In the genomic region with DNA sequence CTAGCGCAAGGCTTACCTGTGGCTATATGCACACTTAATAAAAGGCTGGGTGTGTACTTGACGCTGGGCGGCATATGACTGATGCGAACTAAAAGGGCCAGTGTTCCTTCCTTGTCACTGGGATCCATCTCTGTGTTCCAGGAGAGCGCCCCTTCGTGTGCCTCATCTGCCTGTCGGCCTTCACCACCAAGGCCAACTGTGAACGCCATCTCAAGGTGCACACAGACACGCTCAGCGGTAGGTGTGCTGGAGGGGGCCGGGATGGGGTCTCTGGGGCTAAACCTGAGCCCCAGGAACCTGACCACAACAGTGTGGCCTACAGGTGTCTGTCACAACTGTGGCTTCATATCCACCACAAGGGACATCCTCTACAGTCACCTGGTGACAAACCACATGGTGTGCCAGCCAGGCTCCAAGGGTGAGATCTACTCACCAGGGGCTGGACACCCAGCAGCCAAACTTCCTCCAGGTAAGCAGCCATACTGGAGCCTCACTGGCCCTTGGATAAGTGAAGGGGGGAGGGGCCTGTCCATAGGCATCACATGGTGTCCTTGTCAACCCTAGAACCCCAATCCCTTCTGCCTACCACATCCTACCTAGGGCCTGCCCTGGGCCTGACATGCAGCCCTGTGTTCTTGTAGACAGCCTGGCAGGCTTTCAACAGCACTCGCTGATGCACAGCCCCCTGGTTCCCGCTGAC, we compare ENCODE assay signal across 15 mouse cellular contexts. TPM values are rescaled to one million over a fixed set of nuclear protein-coding genes. Genes with fewer than 3 reads are reported as not detected.
DNase-seq lines count a peak whose midpoint lies in the region; ATAC-seq lines count a peak whose summit lies in the region.
"Had no signal": no experiment of that assay in that cellular context is flagged by ENCODE, and none has a peak within 500 bp of the region (broad histone marks: within the 10 kb centered on the region; RNA-seq: fewer than 3 reads in every experiment).

No protein-coding gene starts in this region.

- WGBS in forebrain, embryonic 10.5 days, result 84% methylated on average over 13 of the region's 13 CpGs
- WGBS in forebrain, embryonic 16.5 days, result 83% methylated on average over 13 of the region's 13 CpGs
- 80% methylated on average over 13 of the region's 13 CpGs for WGBS in embryonic facial prominence, embryonic 12.5 days
- WGBS in hindbrain, embryonic 14.5 days, result 84% methylated on average over 13 of the region's 13 CpGs
- WGBS in midbrain, embryonic 12.5 days, result 83% methylated on average over 13 of the region's 13 CpGs

- no peak for DNase-seq in forebrain, embryonic 10.5 days (ENCODE audit: extremely low spot score, low spot score)
- DNase-seq in hindbrain, embryonic 14.5 days (ENCODE audit: low spot score), result no peak
- no peak for DNase-seq in adrenal gland, adult 18-20 months (ENCODE audit: low spot score in 2 of 2)
- DNase-seq in heart, postnatal 14 days, result no peak
- no peak for DNase-seq in frontal cortex, postnatal 14 days (ENCODE audit: low spot score in 2 of 2)
- DNase-seq: cerebellum, adult 18-20 months; gastrocnemius, postnatal 36 days; right cerebral cortex, adult 18-20 months had no signal

- no peak overlapping the region for H3K4me2 ChIP-seq in forebrain, embryonic 16.5 days (ENCODE audit: low read length)
- H3K4me2 ChIP-seq in embryonic facial prominence, embryonic 12.5 days (replicated peaks), result peak overlapping the region; percentile 94; the same call in 1 of the 2 replicates
- H3K4me2 ChIP-seq in hindbrain, embryonic 14.5 days (replicated peaks), result peak overlapping the region; percentile 87
- peak overlapping the region; percentile 89 for H3K4me2 ChIP-seq in midbrain, embryonic 12.5 days (replicated peaks)

- peaks cover 76% of the 10 kb centered on the region for H3K27me3 ChIP-seq in forebrain, embryonic 10.5 days (ENCODE audit: poor library complexity, severe bottlenecking)
- peaks cover 43% of the 10 kb centered on the region for H3K27me3 ChIP-seq in forebrain, embryonic 16.5 days (replicated peaks; ENCODE audit: control insufficient read depth, insufficient read depth, low read length)
- H3K27me3 ChIP-seq in embryonic facial prominence, embryonic 12.5 days, result peaks cover 51% of the 10 kb centered on the region
- peaks cover 48% of the 10 kb centered on the region for H3K27me3 ChIP-seq in hindbrain, embryonic 14.5 days (ENCODE audit: control insufficient read depth, insufficient read depth, low read length)
- peaks cover 66% of the 10 kb centered on the region for H3K27me3 ChIP-seq in midbrain, embryonic 12.5 days

- H3K4me3 ChIP-seq in forebrain, embryonic 10.5 days, result 0 out of 2 replicates have a peak overlapping the region, but pooled peaks have one; percentile 68
- H3K4me3 ChIP-seq in forebrain, embryonic 16.5 days (replicated peaks; ENCODE audit: low read length), result no peak overlapping the region
- H3K4me3 ChIP-seq in embryonic facial prominence, embryonic 12.5 days, result peak overlapping the region; percentile 57; the same call in 1 of the 2 replicates
- H3K4me3 ChIP-seq in hindbrain, embryonic 14.5 days (replicated peaks; ENCODE audit: low read length), result peak overlapping the region; percentile 59; the same call in 1 of the 2 replicates
- H3K4me3 ChIP-seq in midbrain, embryonic 12.5 days, result peak overlapping the region; percentile 60; the same call in 1 of the 2 replicates

- H3K36me3 ChIP-seq in forebrain, embryonic 10.5 days (replicated peaks), result peaks cover 5% of the 10 kb centered on the region; the same call in 1 of the 2 replicates
- H3K36me3 ChIP-seq in forebrain, embryonic 16.5 days (ENCODE audit: control insufficient read depth, insufficient read depth), result no peaks in the 10 kb centered on the region
- peaks cover 14% of the 10 kb centered on the region; the same call in 1 of the 2 replicates for H3K36me3 ChIP-seq in embryonic facial prominence, embryonic 12.5 days
- H3K36me3 ChIP-seq in hindbrain, embryonic 14.5 days (replicated peaks; ENCODE audit: control insufficient read depth, insufficient read depth), result no peaks in the 10 kb centered on the region
- H3K36me3 ChIP-seq in midbrain, embryonic 12.5 days, result no peaks in the 10 kb centered on the region

- intact Hi-C loops in heart, postnatal 14 days (cut with DNase I), result loop anchor here (5.0 kb wide), 1 partner anchor 358 kb away; no protein-coding TSS in a partner anchor

- no peak overlapping the region for H3K9ac ChIP-seq in forebrain, embryonic 16.5 days (replicated peaks; ENCODE audit: low read depth, low read length)
- H3K9ac ChIP-seq in embryonic facial prominence, embryonic 12.5 days, result no peak overlapping the region
- no peak overlapping the region for H3K9ac ChIP-seq in hindbrain, embryonic 14.5 days
- H3K9ac ChIP-seq in midbrain, embryonic 12.5 days (replicated peaks), result no peak overlapping the region
- H3K9ac ChIP-seq: heart, embryonic 15.5 days had no signal

- 0 out of 2 replicates have a peak overlapping the region, but pooled peaks have one; percentile 71 for H3K27ac ChIP-seq in forebrain, embryonic 10.5 days
- H3K27ac ChIP-seq in forebrain, embryonic 16.5 days (ENCODE audit: low read length), result no peak overlapping the region
- H3K27ac ChIP-seq in embryonic facial prominence, embryonic 12.5 days, result no peak overlapping the region
- no peak overlapping the region for H3K27ac ChIP-seq in hindbrain, embryonic 14.5 days
- no peak overlapping the region for H3K27ac ChIP-seq in midbrain, embryonic 12.5 days (replicated peaks)
- H3K27ac ChIP-seq: heart, embryonic 15.5 days had no signal

- H3K4me1 ChIP-seq in forebrain, embryonic 10.5 days, result peaks cover 42% of the 10 kb centered on the region
- H3K4me1 ChIP-seq in forebrain, embryonic 16.5 days (replicated peaks; ENCODE audit: control insufficient read depth, insufficient read depth, low read length), result peaks cover 12% of the 10 kb centered on the region
- peaks cover 17% of the 10 kb centered on the region; the same call in 1 of the 2 replicates for H3K4me1 ChIP-seq in embryonic facial prominence, embryonic 12.5 days
- 0 out of 2 replicates have a peak, but pooled peaks cover 17% of the 10 kb centered on the region for H3K4me1 ChIP-seq in hindbrain, embryonic 14.5 days (replicated peaks; ENCODE audit: control insufficient read depth, insufficient read depth, low read length)
- peaks cover 24% of the 10 kb centered on the region for H3K4me1 ChIP-seq in midbrain, embryonic 12.5 days

- no peaks in the 10 kb centered on the region for H3K9me3 ChIP-seq in forebrain, embryonic 10.5 days
- H3K9me3 ChIP-seq in forebrain, embryonic 16.5 days (ENCODE audit: control insufficient read depth, low read length), result no peaks in the 10 kb centered on the region
- H3K9me3 ChIP-seq in embryonic facial prominence, embryonic 12.5 days, result no peaks in the 10 kb centered on the region
- H3K9me3 ChIP-seq in hindbrain, embryonic 14.5 days (ENCODE audit: control insufficient read depth, low read length), result no peaks in the 10 kb centered on the region
- H3K9me3 ChIP-seq in midbrain, embryonic 12.5 days, result no peaks in the 10 kb centered on the region
- H3K9me3 ChIP-seq: heart, embryonic 15.5 days had no signal

- no peak for ATAC-seq in forebrain, embryonic 16.5 days
- ATAC-seq in embryonic facial prominence, embryonic 12.5 days (ENCODE audit: insufficient number of reproducible peaks, insufficient read depth, low FRiP score, low TSS enrichment), result no peak
- ATAC-seq in hindbrain, embryonic 14.5 days (ENCODE audit: low FRiP score), result no peak
- no peak for ATAC-seq in midbrain, embryonic 12.5 days (ENCODE audit: low FRiP score, low read depth)

RNA-seq across cellular contexts. Expression of a gene that starts 25.6 kb away (rescaled TPM):
- not detected in 2 replicates for polyA plus RNA-seq in forebrain, embryonic 10.5 days (2016; fragmentation: Nextera tagmentation; extraction: Ambion mirVana)
- polyA plus RNA-seq in forebrain, embryonic 16.5 days (2015; fragmentation: Nextera tagmentation; extraction: Ambion mirVana), result not detected in 2 replicates
- polyA plus RNA-seq in embryonic facial prominence, embryonic 12.5 days (2016; fragmentation: Nextera tagmentation; extraction: Ambion mirVana), result 0.32 and 0.39 TPM in 2 replicates
- polyA plus RNA-seq in hindbrain, embryonic 14.5 days (2014; fragmentation: Nextera tagmentation; extraction: Ambion mirVana), result 0.21 TPM in 1 of 2 replicates, not detected in the other
- not detected in 2 replicates for polyA plus RNA-seq in midbrain, embryonic 12.5 days (2016; fragmentation: Nextera tagmentation; extraction: Ambion mirVana)
- total RNA-seq in adrenal gland, adult 18-20 months (2021), result not detected
- not detected for total RNA-seq in heart, postnatal 14 days (2021)
- total RNA-seq: gastrocnemius, postnatal 36 days; megakaryocyte, adult 5-6 weeks had no signal
- polyA plus RNA-seq: heart, embryonic 15.5 days; lung, adult 2 months; neural tube, embryonic 11.5 days had no signal

RNA-seq across cellular contexts. Expression of a gene that starts 41.5 kb away (rescaled TPM):
- 73.2 and 81.1 TPM in 2 replicates for polyA plus RNA-seq in forebrain, embryonic 10.5 days (2016; fragmentation: Nextera tagmentation; extraction: Ambion mirVana)
- polyA plus RNA-seq in forebrain, embryonic 16.5 days (2015; fragmentation: Nextera tagmentation; extraction: Ambion mirVana), result 44.7 and 47.5 TPM in 2 replicates
- polyA plus RNA-seq in embryonic facial prominence, embryonic 12.5 days (2016; fragmentation: Nextera tagmentation; extraction: Ambion mirVana), result 66.1 and 67.9 TPM in 2 replicates
- 22.9 and 23.4 TPM in 2 replicates for polyA plus RNA-seq in hindbrain, embryonic 14.5 days (2014; fragmentation: Nextera tagmentation; extraction: Ambion mirVana)
- 68.3 and 74.0 TPM in 2 replicates for polyA plus RNA-seq in midbrain, embryonic 12.5 days (2016; fragmentation: Nextera tagmentation; extraction: Ambion mirVana)
- 10 to 100 TPM; 39.9 to 45.1 TPM for total RNA-seq in adrenal gland, adult 18-20 months (2021)
- total RNA-seq in heart, postnatal 14 days (2021), result 10 to 100 TPM; 22.4 to 22.8 TPM

RNA-seq across cellular contexts. Expression of a gene that starts 53.0 kb away (rescaled TPM):
- 0.82 and 0.88 TPM in 2 replicates for polyA plus RNA-seq in forebrain, embryonic 10.5 days (2016; fragmentation: Nextera tagmentation; extraction: Ambion mirVana)
- polyA plus RNA-seq in forebrain, embryonic 16.5 days (2015; fragmentation: Nextera tagmentation; extraction: Ambion mirVana), result 0.41 and 0.65 TPM in 2 replicates
- 2.1 and 2.8 TPM in 2 replicates for polyA plus RNA-seq in embryonic facial prominence, embryonic 12.5 days (2016; fragmentation: Nextera tagmentation; extraction: Ambion mirVana)
- 1.8 and 2.0 TPM in 2 replicates for polyA plus RNA-seq in hindbrain, embryonic 14.5 days (2014; fragmentation: Nextera tagmentation; extraction: Ambion mirVana)
- polyA plus RNA-seq in midbrain, embryonic 12.5 days (2016; fragmentation: Nextera tagmentation; extraction: Ambion mirVana), result 3.0 TPM in 2 replicates
- 10 to 100 TPM; 11.8 to 14.2 TPM for total RNA-seq in adrenal gland, adult 18-20 months (2021)
- total RNA-seq in heart, postnatal 14 days (2021), result 10 to 100 TPM; 25.5 to 26.9 TPM
